Mouse (Mus musculus): ENCODE results near the gene Gpatch4.

Gpatch4 gene

GRCm38 (mm10) chr3:88094126-88094525 lies 51.2 kb downstream of the Gpatch4 start:
- no peak for DNase-seq (ENCODE audit: low spot score)

- DNase-seq (ENCODE audit: low spot score): no peak
Observed at GRCm38 (mm10) chr3:88097666-88098065, 54.8 kb downstream of the Gpatch4 start.

- no peak for DNase-seq (ENCODE audit: low spot score)
Observed at GRCm38 (mm10) chr3:88100251-88100650, 57.3 kb downstream of the Gpatch4 start.

GRCm38 (mm10) chr3:88101736-88102135 lies 58.8 kb downstream of the Gpatch4 start:
- no peak for DNase-seq (ENCODE audit: low spot score)

- DNase-seq (ENCODE audit: low spot score): no peak
Observed at GRCm38 (mm10) chr3:88102196-88102595, 59.3 kb downstream of the Gpatch4 start.

- DNase-seq (ENCODE audit: low spot score): no peak
Observed at GRCm38 (mm10) chr3:88102611-88103010, 59.7 kb downstream of the Gpatch4 start.
